Mouse (Mus musculus) mouse embryonic stem cell (cell line): ENCODE data around the gene Rarb.

ENCODE experiments used
- in situ Hi-C, 2 experiments: fragments of 300-500 bp; cut with MboI; formaldehyde crosslinking; loops; 1 replicate in 1 of 2; 3 replicates in 1 of 2; pipeline ENCODE4 v1.14.3; 2019 to 2020; ENCODE audit warnings: low sequenced_read_pairs in 2 of 2, low pct_unique_long_range_greater_than_20kb in 1 of 2, mixed read lengths in 1 of 2; ENCODE audit not compliant: unreplicated experiment in 1 of 2

The Rarb gene

DNA sequence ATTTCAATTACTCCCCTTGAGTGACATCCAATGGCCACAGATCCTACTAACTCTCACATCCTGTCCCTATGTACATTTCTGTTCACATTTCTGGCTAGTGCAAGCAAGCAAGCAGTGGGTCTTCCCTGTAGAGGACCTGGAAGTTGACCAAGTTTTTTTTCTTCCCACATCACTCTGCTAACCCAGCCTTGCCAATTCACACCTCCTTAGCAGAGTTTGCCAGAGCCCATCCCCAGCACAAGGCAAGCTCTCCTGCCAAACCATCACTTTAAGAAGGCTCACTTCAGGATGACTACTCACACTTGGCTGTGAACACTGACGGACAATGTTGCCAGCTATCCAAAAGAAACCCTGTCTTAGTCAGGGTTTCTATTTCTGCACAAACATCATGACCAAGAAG is 80.4 kb downstream of the Rarb start:
- in situ Hi-C loops, result no loop called here

DNA sequence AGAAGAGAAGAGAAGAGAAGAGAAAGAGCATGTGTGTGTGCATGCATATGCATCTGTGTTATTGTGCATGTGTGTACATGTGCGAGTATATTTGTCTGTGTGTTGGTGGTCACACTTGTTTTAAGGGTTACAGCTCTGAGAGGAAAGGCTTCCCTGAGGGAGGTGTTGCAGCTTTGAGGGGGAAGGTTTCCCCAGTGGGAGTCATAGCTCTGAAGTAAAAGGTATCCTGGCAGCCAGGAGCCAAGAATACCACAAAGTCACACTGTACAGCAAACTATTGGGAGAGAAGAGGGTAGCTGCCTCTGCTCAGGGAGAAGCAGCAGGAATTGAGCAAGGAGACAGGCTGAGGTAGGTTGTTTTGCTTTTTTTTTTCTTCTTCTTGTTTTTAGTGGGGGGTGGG is 81.2 kb downstream of the Rarb start:
- in situ Hi-C loops, result no loop called here

DNA sequence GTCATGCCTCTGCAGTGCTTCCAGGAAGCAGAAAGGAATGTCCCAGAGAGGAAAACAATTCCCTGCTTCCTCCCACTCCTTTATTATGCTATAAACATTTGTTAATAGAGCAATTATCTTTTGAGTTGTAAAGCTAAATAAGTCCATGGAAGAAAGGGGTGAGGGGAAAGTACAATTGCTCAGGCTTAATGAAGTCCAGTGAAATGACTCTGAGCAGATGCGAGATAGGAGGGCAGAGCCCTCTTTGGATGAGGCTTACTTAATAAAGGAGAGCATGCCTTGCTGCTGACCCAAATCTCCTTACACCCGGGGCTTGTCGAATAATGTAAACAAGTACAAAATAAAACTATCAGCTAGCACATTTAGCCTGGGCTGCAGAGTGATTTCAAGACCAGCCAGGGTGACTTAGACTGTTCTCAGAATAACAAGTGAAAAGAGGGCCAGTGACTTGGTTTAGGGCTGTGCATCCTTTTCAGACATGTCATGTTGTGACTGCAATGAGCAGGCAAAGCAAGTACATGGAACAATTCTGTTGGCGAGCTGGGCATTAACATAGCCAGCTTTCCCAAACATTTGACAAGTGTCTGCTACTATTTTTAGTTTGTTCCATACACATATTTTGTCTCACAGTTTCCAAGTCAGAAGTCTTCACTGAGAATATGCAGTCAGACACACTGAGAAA is 83.5 kb downstream of the Rarb start:
- in situ Hi-C loops, result no loop called here

DNA sequence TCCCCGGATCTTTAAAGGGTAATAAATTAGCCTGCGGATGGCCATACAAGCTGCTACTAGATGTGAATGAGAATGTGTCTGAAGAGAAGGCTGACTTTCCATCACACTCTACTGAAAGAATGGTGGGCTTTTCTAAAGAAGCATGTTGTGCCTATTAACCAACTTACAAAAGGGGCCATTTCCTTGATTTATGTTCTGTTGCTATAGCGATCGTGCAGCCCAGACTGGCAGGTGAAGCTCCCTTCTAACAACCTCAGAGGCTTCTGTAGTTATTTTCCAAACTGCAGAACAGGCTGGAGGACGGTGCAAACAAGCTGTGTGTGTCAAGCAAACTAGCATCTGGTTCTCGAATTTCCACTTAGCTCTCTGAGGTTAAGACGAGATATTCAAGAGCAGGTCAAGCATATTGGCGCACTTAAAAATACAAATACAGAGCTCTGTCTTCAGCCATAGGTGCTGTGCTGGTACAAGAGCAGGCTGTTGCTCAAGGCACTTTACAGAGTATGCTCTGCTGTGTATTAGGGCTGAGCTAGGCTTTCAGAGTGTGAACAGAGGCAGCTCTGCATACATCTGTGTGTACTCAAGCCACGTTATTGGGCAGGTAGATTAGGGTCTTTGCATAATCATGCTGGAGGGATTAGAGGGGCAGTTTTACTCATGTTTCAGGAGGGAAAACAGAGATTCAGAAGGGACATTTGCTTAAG is 85.2 kb downstream of the Rarb start:
- in situ Hi-C loops, result no loop called here

DNA sequence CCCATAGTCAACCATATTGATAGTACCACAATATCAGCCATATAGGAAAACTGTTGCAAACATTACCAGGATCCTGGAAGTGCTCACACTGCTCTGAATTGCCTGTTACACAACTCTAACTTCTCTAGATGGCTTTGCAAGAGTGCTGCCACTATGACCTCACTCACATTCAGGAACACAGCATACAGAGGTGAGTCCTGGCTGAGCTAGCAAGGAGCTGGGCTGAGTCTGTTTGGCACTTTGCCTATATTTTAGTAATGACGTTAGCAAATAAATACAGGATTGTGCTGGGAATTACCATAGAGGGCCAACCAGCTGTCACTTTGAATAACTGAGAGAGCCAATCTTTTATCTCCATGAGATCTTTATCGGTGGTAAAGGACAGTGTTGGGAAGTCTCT is 86.9 kb downstream of the Rarb start:
- in situ Hi-C loops, result no loop called here

DNA sequence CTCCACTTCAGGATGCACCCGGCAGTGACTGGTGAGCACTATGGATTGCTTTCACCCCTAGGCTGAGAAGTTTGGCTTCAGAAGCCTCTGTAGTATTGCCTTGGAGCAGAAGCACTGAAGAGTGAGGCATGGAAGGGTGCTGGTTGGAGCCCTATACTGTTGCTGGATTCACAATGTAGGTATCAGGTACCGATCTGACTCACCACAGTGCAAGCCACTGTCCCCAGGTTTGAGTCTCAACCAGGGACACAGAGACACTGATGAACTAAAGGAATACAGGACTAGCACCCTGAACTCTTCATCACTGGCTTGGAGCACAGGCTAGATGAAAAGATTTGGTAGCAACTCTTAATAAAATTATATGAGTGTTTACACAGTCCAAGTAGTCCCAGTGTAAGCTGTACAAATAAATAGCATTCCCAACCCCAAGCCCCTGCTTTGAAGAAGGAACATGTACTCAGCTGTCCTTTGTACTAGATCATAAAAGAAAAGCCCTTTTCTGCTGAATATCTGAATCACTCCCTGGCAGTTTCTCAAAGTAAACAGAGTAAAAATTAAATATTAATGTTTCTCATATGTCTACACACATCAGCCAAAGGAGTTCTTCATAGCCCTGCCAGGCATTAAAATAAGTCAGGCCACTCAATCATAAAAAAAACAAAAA is 90.6 kb downstream of the Rarb start:
- in situ Hi-C loops, result no loop called here

DNA sequence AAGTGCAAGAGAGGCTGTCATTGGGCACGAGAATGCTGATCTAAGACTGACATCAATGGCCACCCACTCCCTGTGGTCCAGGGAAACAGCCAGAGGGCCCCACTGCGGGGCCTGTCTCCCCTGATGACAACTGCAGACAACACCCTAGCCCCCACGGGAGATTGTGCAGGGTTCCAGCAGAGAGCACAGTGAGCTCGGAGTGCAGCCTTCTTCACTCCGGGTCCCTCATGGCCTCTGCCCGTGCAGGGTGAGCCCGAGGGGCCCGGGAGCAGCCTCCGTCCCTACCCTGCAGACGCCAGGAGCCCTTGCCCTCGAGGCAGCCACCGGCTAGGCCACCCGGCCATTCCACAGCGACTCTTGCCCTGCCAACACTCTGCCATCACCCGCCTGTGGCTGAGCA is 95.0 kb downstream of the Rarb start:
- in situ Hi-C loops, result no loop called here

DNA sequence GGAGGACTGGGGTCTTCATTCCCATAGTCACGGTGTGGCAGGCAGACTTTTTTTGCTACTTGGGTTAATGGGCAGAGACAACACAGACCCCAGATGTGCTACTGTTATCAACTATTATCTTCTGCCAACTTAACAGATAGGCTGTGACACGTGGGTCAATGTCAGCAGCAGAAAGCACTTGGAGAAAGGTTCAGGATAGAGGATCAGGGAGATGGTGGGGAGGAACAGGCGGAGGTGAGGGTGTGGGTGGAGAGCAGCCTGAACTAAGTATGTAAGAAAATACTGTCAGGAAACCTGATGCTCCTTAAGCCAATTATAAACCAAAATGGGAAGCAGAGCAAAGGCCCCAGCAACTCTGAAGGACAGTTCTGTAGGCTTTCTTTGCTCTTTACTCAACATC is 101.1 kb downstream of the Rarb start:
- in situ Hi-C loops, result no loop called here

DNA sequence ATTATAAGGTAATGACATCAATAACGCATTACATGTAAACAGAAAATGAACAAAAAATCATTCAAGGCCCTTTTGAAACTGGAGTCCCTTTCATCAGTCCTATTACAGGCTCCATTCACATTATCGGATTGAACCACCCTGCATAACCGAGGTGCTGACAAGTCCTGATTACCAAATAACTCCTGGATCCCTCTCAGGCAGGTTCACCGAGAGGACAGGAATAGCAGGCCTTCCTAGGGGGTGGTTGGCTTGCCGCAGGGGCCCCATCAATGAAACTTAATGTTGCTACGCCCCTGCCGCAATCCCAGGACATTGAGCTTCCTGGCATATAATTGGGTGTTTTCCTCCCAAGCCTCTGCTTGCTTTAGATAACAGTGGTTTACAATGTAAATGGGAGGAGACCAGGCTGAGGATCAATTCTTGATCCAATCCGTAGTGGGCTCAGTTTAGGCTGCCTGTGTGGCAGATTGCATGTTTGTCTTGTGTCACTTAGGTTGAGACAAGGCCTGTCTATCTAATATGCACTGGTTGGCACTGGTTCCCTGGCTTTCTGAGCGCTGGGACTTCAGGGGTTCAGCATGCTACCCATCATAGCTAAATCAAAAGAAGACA is 104.5 kb downstream of the Rarb start:
- in situ Hi-C loops, result no loop called here

DNA sequence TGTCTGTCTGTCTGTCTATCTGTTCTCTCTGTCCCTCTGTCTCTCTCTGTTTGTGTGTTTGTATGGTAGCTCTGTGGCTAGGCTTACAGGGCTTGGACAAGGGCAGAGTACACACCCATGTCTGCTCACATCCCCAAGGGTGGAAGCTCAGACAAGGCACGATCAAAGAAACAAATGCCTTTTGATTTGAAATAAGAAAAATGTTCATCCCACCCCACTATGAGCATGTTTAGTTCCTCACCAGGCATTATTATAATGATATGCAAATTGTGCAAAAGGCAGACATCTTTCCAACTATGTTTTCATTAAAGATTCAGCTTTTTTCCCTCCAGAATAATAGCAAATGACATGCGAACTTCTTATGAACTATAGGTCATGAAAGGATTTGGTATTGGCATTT is 105.2 kb downstream of the Rarb start:
- in situ Hi-C loops, result no loop called here

DNA sequence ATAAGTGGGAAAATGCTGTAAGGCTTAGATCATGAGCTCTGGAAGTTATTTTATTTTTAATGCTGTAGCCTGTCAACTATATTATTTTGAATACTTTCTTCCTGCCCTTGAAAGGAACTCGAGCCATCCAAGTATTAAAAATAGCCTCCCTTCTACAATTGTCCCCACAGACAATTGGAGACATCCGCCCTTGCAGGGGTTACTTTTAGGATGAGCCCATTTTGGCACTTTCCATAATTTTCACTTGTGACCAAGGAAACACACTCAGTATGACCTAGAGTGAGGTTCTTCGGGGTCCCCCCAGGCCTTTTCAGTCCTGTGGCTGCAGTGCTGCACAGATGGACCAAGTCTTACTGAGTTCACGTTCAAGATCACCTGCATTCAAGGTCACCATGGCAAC is 119.7 kb downstream of the Rarb start:
- in situ Hi-C loops, result no loop called here

DNA sequence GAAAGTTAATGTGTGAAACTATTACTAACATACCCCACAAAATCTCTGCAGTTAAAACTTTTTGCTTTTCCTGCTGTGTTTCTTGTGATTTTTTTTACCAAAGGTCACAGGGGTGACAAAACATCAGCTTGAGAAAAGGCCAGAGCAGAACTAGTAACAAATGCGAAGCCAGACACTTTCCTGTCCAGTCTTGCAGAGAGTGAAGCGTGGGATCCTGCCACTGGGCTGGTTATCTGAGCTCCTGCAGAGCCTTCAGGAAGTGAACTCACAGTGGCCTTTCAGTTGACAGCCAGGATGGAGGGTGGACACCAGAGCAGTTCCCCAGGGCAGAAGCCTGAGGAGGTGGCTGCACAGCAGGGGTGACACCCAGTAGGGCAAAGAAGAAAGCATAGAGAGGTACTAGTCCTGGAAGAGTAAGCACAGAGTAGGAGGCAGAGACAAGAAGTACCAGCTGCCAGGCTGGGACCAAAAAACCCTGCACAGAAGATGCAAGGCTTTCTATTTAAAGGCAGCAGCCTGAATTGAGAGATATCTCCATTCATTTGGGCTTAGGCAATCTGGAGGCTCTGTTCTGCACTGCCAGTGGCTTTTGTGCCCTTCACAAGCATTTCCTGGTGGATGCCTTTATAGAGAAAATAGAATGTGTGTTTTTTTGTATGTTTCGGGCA is 123.4 kb downstream of the Rarb start:
- in situ Hi-C loops, result no loop called here

DNA sequence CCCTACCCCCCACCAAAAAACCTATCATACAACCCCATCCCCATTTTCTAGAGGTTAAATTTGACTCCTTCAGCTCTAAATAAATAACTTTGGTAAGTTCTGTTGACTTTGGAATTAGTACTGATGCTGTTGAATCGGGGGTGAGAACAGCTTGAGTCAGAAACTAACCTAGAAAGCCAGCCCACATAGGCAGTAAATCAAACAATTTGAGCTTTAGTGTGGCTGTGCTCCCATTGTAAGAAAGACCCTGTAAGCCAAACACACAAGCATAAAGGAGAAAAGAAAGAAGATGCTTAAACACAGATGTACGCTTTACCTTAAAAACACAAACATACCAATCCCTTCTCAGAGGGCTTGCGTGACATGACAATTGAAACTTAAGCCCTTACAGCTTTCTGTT is 140.6 kb downstream of the Rarb start:
- in situ Hi-C loops, result no loop called here

DNA sequence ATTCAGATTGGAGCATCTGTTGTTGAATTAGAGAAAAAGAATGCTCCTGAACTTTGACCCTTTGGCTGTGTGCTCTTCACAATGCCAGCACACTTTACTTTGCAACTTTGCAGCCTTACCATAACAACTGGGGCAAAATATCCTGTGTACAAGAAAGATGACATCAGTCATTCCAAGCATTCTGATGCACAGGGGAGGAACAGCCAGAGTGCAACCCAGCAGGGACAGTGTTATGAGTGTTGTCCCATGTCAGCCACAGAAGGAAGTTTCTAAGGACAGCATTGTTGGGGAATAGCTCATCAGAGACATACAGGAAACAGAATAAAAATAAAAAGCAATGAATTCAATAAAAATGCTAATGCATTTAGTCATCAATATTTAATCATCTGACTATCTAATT is 141.9 kb downstream of the Rarb start:
- in situ Hi-C loops, result no loop called here

DNA sequence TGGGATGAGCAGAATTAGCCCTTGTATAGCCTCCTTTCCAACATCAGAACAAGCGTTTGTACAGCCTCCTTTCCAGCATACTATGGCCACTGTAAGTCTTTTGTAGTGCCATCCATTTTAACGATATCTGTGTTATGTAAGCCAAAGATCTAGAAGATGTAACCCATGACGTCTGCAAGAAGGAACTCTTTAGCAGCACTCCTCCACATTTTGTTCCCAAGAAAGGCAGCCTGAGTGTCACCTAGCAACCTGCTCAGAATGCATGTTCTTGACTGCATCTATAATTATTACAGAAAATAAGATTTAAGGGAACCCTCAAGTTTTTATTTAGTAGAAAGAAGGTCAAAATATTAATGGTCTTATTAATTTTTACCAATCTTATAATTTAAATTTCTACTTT is 148.4 kb downstream of the Rarb start:
- in situ Hi-C loops, result no loop called here

DNA sequence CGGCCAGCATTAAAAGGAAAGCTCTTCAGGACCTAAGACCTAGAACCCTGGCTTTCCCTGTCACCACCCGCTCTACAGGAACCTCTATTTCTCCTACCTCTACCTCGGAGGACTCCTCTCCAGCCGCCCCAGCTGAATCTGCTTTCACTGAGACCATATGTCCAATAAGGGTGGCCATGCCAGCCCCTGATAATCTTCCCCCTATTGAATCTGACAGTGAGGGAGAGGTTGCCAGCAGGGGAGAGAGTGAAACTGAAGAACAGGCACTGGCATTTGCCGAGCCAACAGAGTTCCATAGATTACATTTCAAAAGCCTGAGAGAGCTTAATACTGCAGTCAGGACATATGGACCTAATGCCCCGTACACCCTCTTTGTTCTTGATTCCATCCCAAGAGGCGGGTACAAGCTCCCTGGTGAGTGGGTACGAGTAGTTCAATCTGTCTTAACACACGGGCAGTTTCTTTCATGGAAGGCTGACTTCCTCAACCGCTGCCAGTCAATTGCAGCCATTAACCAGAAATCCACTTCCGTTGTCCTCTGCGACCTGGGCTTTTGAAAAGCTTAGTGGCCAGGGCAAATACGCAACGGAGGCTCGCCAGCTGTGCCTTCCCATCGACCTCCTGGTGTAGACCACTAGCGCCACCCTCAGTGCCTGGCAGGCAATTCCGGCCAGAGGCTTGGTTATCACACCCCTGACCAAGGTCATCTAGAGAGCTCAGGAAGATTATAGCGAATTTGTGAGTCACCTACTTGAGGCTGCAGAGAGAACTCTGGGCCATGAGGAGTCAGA is 179.6 kb downstream of the Rarb start:
- in situ Hi-C loops, result no loop called here

DNA sequence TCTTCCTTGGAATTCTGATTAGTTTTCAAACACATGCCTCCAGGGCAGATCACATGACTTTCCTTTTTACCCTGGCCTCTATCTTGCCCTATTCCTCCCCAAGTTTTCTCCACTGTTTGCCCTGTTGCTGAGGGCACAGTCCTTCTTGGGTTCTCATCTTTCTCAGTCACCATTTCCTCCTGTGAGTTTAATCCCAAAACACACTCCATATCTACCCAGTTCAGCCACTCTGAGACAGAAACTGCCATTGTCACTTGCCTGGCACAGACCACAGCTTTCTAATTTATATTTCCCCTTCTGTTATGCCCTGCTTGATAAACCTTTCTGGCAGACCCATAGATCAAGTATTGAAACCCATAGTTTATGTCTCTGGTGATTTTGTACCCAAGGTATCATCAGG is 205.0 kb downstream of the Rarb start:
- in situ Hi-C loops, result no loop called here

DNA sequence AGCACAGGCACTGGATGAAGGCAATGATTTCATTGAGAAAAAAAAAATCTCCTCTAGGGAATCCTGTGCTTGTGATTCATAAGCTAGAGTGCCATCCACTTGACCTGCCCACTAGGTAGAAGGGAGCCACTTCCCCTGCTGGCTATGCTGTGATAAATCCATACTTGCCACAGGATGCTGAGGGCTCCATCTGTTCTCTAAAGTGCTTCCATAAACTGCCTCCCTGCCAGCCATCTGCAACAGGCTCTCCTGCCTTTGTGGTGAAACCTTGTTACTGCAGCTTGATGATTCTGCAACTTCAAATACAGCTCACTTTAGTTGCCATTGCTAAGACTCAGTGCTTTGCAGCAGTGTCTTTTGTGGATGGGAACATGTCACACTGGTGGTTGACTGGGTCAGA is 213.5 kb downstream of the Rarb start:
- in situ Hi-C loops, result no loop called here
